Mouse (Mus musculus) c-Kit-positive CD71-positive TER-119-negative erythroid progenitor cells, embryonic 14.5 days (primary cell): Measurements from ENCODE around the gene Pigu.

ENCODE experiments used
- DNase-seq: peaks from one replicate; pipeline ENCODE4 v3.0.0-alpha.2; 2013; ENCODE audit warnings: low read depth

Gene Pigu

DNA sequence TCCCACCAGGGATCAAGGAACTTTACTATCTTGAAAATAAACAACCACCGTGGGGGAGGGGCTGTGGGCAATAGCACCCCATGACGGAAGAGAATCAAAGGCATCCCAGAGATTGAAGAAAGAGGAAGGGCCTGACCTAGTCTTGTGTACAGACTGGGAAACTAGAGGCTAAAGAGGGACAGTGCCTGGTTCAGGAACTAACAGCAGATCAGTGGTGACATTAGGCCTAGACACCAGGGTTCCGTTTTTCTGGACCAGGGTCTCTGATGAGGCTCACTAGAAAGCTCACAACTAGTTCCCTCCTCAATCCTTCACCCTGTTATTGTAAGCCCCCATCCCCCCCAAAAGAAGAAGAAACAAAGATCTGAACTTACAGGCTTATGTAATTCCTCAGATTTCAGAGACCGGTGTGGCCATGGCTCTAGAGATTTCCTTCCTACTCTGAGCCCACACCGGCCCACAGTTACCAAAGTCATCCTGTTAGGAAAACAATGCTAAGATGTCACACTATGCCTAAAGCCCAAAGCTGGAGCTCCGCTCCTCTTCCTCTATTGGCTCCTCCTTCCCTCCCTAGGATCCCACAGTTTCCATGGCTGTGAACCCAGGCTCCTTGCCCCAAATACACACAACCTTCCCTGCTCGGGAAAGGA, 10.5 kb upstream of the Pigu start:
- no peak for DNase-seq

DNA sequence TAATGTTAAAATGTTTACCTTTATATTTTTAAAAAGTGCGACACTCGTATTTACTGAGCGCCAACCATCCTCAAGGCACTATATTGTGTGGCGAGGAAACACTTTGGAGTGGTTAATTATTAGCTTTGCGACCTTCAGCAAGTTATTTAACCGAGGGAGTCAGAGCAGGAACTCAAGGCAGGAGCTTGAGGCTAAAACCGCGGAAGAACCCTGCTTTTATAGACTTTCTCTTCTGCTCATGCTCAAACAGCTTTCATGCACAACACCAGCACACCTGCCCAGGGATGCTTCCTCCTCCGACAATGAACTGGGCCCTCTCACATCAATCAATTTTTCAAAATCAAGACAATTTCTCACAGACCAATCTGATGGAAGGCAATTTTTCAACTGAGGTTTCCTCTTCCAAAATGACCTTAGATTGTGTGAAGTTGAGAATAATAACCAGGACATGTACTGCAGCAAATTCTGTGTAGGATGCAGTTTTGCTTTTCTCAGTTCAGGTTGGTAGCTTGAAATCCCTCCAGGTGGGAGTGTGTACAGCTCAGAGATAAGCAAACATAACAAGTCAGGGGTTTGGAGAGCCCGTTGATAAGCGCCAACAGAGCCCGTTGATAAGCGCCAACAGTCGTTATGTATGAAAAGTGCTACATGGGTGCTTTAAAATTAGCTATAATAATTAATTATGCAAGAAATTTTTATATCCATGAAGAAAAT, 613 bp upstream of the Pigu start:
- peak; percentile 17 for DNase-seq

DNA sequence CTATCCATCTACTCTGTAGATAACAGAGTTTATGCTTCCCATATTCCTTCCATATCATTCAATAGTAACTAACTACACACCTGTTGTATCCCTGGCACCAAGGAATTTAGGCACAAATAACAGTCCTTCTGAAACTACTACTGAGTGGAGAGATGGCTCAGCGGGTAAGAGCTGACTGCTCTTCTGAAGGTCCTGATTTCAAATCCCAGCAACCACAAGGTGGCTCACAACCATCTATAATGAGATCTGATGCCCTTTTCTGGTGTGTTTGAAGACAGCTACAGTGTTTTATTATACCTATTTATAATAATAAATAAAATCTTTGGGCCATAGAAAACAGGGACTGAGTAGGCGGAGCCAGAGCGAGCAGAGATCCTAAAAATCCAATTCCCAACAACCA, 2.8 kb downstream of the Pigu start:
- DNase-seq: no peak

DNA sequence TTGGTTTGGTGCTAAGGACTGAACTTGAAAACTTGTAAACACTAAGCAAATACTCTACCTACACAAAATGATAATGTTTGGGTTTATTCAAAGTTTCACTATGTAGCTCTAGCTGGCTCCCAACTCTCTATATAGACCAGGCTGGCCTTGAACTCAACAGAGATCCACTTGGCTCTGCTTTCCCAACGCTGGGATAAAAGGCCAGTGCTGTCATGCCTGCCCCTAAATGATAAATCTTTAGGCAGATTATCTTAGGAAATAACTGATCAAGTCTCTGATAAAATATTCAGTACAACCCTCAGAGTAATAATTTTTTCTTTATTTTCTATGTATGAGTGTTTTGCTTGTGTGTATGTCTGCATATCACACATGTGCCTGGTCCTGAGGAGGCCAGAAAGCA, 10.6 kb downstream of the Pigu start:
- DNase-seq: no peak

DNA sequence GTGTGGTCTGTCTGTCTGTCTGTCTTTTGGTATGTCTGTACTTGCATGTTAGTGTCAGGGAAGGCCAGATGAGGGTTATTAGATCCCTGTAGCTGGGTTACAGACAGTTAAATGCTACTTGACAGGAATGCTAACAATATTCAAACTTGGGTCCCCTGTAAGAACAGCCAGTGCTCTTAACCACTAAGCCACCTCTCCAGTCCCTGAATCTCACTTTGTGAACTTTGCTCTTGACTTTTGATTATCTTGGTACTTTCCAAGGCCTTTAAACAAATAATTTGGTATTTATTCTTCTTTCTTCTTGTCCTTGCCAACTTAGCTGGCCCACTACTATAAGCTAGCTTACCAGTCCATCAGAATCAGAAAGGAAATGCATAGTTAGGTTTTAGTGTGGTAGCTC, 17.1 kb downstream of the Pigu start:
- DNase-seq: no peak

DNA sequence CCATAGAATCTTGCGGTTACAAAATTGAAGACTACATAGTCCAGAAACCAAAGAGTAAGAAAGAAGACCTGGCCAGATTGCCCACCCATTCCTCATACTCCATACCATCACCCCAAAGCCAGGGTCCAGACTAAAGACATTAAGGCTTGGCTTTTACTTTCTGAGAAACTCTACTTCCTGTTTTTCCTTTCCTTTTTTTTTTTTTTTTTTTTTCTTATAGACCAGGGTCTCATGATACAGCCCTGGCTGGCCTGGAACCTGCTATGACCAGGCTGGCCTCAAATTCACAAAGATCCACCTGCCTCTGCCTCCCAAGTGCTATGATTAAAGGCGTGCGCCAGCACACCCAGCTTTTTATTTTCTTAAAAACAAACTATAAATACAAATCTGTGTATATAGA, 21.0 kb downstream of the Pigu start:
- DNase-seq: no peak

DNA sequence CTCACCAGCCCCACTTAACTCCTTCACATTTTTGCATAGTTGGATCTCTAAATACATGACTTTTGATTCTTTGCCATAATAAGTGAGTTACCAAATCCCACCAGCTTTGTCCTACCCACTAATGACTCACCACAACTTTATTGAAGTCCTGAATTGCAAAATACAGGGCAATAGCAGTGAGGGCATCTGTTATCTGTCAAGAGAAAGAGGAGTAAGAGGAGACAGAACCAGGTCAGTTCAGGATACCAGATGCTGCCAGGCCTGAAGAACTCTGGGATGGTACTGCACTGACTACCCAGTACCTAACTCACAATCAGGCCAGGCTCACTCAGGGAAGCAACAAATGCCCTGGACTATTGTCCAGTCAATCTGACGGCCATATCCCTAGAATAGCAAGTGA, 22.0 kb downstream of the Pigu start:
- no peak for DNase-seq

DNA sequence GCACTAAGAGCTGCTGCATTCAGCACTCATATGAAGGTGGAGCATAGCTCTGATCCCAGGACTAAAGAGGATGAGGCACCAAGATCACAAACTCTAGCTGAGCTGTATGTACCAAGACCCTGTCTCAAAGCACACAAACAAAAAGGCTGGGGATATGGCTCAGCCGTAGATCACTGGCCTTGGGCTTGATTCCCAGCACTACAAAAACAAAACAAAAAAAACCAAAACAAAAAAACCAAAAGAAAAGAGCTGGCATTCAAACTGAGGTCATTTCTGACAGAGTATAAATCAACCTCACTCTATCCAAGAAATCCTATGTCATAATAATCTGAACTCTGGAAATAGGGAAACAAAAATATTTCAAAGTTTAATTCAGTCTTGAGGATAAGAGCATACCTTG, 23.8 kb downstream of the Pigu start:
- no peak for DNase-seq

DNA sequence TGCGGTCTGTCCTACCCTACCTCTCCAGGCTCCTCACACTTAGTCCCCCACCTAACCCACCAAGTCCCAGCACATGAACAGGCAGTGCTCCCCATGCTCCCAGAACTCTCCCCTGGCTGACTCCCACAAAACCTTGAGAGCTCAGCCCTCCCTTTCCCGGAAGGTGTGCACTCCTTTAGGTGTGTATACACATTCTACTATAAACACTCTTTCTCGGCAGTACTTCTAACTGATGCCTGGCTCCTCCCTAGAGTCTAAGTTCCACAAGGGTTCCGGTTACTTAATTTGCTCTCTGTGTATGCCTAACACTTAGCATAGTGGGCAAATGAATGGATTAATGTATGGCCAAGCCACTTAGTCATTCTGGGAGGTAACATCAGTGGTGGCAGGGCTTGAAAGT, 25.9 kb downstream of the Pigu start:
- no peak for DNase-seq

DNA sequence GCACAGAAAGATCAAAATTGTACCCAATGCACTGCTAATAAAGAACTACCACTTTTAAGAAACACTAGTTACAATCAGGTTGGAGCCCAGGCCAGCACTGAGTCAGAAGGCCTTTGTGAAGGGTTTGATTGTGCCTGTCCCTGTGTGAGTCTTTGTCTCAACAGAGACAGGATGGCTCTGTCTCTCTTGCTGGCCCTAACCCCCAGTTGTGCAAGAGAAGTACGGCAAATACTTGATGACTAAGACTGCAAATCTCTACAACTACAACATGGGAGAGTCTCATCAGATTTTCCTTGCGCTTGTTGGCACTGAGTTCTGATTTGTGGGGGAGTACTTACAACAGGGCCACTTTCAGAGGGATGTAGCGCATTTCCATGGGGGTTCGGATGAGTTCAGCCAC, 26.4 kb downstream of the Pigu start:
- no peak for DNase-seq

DNA sequence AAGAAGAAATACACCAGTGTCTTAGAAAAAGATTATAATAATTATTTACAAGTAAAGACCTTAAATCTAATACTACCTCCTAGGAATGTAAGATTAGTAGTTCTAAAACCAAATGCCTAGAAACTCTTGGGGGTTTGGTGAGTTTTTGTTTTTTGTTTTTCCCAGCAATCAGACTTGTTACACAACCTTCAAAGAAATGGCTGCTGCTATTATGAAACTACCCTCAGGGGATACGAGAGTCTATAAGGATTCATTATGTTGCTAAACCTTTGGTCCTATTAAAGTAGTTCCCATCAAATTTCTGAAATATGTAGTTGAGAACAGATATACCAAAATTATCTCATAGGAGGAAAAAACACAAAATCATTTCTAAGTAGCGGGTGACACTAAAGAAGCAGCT, 27.5 kb downstream of the Pigu start:
- DNase-seq: no peak

DNA sequence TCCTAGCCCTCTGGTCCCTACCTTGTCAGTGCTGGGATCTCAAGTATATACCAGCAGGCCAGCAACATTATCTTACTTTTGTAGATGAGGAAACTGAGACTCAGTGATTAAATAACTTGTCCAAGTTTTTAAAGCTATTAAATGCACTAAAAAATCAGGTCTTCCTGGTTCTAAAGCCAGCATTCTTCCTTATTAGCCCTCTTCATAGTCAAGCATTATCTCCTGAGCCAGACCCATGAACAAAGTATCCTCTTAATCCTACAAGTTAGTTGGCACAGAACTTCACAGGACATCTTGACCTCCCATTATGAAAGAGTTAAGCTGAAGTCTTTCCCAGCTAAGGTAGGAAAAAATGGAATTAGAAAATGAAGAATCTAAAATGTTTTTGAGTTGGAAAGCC, 28.3 kb downstream of the Pigu start:
- DNase-seq: no peak

DNA sequence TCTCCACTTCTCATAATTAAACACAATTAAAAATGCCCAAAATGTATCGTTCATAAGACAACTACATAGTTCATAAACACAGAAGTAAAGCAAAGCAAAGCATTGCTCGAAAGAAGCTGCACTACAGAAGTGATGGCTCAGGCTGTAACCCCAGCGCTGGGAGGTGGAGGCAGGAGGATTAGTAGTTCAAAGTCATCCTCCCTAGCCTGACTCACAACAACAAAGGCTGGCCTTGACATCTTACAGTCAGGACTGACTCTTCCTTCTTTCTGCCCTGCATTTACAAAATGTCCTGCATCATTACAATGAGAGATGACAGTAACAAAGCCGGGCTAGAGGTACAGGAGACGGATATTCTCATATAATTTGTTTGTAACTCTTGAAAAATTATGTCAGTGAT, 29.3 kb downstream of the Pigu start:
- no peak for DNase-seq

DNA sequence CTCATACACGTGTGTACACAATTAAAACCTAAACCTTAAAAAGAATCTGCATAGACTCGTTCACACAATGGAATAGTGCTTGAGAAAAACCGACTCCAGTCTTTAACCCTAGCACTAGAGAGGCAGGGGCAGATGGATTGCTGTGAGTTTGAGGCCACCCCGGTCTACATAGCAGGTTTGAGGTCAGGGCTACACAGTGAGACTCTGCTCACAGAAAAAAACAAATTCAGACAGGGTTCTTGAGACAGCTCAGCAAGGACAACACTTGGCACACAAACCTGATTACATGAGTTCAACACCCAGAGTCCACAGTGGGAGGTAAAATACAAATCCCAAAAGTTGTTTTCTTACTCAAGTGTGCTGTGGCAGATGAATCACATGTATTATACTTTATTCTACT, 31.2 kb downstream of the Pigu start:
- no peak for DNase-seq

DNA sequence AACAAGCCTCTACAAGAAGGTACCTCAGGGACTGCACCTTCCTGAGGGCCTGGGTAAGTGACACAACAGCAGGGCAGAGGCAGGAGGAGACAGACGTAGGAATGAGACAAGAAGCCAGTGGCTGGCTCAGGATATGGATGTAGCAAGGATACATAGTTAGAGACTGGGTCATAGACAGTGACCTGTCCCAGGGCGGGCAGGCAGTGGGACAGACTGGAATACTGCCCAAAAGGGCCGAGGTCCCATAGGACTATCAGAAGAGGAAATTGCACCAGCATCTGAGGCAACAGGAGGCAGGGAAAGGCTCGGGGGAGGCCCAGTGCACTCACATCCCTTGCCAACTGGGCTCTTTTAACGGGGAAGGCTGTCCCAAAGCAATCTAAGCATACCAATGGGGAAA, 36.6 kb downstream of the Pigu start:
- no peak for DNase-seq

DNA sequence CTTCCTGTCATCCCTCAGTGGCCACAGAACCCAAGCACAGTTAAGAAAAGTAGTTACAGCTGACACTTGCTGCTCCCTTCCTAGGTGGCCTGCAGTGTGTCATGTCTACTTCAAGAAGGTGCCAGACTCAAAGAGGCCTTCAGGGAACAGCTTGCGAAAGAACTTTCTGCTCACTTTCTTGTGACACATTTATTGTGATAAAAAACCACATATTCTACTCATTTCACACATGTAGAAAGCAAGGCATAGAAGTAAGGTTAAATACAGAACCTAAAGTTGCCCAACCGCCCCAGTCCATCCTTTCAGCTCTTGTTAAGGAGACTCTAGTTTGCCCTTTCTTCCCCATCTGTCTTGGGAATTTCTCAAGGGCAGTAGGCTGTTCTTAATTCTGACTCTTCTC, 38.6 kb downstream of the Pigu start:
- no peak for DNase-seq

DNA sequence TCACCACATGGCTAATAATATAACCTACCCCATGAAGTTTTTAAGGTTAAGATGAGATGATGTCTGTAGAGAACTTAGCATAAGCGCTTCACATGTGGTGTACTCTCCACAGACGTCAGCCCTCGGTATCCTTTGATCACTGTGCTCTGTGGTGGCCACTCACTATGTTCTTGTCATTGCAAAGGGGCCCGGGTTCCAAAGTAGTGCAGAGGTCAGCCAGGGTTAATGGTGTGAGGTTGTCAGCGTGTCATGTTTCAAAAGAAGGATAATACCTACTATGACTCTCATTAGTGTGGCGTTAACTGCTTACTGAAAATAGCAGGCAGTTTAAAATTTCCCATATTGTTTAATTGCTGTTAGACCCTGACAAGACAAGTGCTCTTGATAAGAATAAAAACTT, 43.6 kb downstream of the Pigu start:
- no peak for DNase-seq

DNA sequence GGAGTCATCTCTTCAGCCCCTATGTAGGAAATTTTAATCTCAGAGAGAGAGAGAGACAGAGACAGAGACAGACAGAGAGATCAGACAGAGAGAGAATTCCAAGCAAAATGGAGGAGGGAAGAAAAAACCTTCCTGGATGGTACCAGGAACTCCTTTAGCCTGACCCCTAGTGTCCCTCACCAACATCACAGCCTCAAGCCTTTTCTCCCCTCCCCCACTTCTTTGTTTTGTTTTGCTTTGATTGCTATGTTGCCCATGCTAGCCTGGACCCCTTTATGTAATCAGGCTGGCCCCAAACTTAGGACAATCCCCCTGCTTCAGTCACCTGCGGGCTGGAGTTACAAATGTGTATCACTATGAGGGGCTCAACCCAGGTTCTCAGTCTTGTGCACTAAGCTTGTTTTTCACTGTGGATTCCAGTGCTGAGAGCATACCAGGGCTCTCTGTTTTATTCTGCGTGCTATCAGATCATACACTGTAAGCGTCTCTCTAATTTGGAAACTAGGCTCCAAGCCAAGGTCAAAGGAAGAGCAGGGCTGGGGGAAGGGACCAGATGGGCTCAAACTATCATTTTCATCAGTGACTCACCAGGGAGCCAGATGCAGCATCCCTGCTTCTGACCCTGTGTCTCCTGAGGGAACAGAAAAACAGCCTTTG, 48.2 kb downstream of the Pigu start:
- no peak for DNase-seq

DNA sequence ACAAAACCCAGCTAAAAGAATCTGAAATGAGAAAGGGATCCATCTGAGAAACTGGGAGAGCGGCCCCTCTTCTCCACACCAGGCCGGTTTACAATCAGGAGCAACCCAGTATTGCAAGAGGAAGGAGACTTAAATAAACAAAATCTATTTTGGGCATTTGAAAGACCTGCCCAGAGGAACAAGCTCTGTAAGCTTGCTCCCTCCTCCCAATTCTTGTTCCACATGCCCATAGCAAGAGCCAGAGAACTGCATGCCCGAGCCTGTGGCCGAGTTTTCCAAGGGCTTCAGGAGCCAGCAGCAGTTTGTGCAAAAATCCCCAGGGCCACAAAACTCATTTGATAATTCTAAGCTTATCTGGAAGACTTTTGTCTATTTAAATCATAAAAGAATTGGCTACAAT, 57.7 kb downstream of the Pigu start:
- no peak for DNase-seq

DNA sequence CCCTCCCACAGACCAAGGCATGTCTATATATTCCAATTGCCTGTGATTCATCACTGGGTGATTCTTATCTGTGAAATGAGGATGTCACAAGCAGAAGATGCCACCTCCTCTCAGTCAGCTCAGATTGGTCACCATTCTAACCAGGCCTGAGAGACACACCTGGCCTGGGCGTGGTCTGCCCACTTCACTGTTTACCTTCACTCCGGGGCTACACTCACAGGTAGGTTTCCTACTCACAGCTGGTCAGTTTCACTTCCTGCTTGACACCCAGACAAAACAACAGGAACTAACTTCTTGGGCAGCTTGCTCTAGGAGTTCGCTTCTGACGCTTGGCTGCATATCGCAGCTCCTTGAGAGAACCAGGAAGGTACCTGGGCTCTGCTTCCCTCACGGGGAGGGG, 61.8 kb downstream of the Pigu start:
- no peak for DNase-seq

DNA sequence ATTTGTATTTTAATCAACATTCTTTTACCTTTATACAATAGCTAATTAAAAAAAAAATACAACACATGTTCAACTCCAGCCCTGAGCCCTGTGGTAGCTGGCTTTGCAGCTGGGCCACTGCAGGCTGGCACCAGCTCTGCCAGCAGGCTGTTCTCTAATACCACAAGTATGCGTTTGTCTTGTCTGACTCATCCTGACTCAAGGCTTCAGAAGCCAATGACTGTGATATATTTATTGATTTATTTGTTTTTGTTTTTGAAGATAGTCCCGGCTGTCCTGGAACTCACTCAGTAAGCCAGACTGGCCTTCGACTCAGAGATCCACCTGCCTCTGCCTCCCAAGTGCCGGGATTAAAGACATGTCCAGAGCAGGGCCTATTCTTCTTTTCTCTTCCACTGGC, 63.3 kb downstream of the Pigu start:
- DNase-seq: no peak

DNA sequence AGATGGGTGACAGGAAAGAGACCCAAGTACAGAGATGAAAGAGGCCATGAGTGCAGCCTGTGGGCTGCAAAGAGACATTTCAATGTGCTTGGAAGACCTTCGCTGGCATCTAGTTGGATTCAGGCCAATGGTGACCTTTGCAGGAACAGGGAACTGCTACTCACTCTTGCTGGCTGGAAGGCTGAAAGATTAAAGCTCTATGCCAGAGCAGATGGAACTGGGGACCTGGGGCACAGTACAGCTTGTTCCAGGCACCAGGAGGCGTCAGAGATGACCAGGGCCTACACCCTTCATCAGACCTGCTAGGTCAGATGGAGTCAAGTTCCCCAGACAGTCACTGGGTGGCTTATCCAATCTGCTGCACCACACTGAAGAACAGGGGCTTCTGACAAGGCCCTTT, 63.8 kb downstream of the Pigu start:
- DNase-seq: no peak

DNA sequence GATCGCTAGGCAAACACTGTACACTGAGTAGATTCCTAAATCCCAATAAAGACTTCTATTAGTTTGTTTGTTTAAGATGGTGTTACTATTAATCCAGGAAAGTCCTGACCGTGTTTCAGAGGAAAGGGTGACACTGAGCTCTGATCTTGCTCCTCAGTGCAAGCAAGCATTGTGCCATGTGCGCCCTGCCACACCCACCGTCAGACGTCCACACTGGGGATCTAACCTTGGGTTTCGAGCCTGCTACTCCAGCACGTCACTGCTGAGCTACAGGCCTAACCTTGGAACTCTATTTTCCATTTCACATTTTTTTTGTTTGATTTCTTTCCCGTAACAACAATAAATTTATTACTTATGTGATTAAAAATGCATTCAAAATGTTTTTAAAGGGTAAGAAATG, 67.2 kb downstream of the Pigu start:
- no peak for DNase-seq
